Mouse (Mus musculus): Measurements from ENCODE around the gene Chd2. TPM values are rescaled to one million over a fixed set of nuclear protein-coding genes. Genes with fewer than 3 reads are reported as not detected.

Gene Chd2
- polyA plus RNA-seq, 1 experiment = 96.4 TPM

DNA sequence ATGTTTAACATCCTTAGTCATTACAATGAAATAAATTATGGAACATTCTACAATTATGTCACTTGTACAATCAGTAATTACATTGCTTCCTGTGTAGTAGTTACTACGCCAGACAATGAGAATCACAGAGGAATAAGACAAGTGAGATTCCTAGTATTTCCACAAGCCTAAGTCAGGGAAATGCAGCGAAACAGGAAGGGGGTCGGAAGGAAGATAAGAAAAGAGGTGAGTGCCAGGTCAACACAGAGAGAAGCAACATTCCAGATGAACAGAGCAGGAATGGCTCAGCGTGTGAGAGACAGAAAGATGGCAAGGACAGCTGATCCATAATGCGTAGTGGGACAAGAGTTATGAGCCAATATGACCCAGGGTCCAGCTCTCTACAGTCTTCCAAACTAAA, 52.4 kb downstream of the Chd2 start:
- WGBS = 96% methylated on average over 5 of the region's 5 CpGs
- TF ChIP-seq CTCF (IDR thresholded peaks at IDR 0.05; ENCODE audit: control insufficient read depth, insufficient read depth, low read length) (no peak), POLR2A (IDR thresholded peaks at IDR 0.05; ENCODE audit: borderline replicate concordance, control insufficient read depth, low read depth, low read length) (no peak)
- no peaks in the 10 kb centered on the region; the same call in 1 of the 2 replicates for H3K4me1 ChIP-seq (ENCODE audit: control insufficient read depth, insufficient read depth, low read length)
- no peak overlapping the region for H3K27ac ChIP-seq (ENCODE audit: control insufficient read depth, insufficient read depth, low read depth, low read length, poor library complexity)
- no peak overlapping the region for H3K4me3 ChIP-seq (replicated peaks; ENCODE audit: control insufficient read depth, low read depth, low read length)

DNA sequence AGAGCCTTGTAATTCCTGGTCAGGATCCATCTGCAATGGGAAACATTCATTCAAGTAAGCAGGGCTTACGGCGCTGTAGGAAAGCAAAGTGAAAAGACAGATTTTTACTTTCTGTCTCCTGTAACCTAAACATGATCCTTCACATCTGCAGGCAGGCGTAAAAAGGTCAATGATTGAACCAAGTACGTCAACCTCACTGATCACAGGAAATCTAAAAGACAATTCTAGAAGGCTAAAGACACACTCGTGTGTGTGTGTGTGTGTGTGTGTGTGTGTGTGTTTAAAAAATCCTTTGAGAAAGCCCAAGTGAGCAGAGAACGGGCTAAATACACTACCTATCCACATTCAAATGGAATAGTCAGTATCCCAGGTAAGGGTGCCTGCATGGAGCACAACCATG, 60.5 kb downstream of the Chd2 start:
- WGBS = 91% methylated on average over 6 of the region's 6 CpGs
- H3K4me3 ChIP-seq (replicated peaks; ENCODE audit: control insufficient read depth, low read depth, low read length) = no peak overlapping the region
- no peak for TF ChIP-seq POLR2A (IDR thresholded peaks at IDR 0.05; ENCODE audit: borderline replicate concordance, control insufficient read depth, low read depth, low read length)
- no peak for TF ChIP-seq CTCF (IDR thresholded peaks at IDR 0.05; ENCODE audit: control insufficient read depth, insufficient read depth, low read length)
- H3K27ac ChIP-seq (ENCODE audit: control insufficient read depth, insufficient read depth, low read depth, low read length, poor library complexity) = no peak overlapping the region
- H3K4me1 ChIP-seq (ENCODE audit: control insufficient read depth, insufficient read depth, low read length) = no peaks in the 10 kb centered on the region; the same call in 1 of the 2 replicates

DNA sequence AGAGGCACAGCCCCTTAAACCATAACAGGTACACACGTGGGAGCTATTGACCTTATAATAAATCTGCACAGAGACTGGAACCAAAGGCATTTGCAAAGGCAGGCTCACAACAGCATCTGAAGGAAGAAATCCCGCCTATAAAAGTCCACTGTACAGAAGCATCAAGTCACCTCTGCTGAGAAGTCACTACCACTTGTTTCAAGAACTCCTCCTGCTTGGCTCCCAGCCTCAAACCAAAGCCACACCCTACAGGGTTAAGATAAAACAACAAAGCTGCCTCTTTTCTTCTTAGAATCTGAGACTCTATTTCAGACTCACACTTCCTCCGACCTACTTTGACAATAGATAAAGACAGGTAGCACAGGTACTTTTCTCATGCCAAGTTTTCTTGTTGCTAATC, 62.1 kb downstream of the Chd2 start:
- no peak for TF ChIP-seq POLR2A (IDR thresholded peaks at IDR 0.05; ENCODE audit: borderline replicate concordance, control insufficient read depth, low read depth, low read length)
- TF ChIP-seq CTCF (IDR thresholded peaks at IDR 0.05; ENCODE audit: control insufficient read depth, insufficient read depth, low read length) = no peak
- H3K27ac ChIP-seq (ENCODE audit: control insufficient read depth, insufficient read depth, low read depth, low read length, poor library complexity) = no peak overlapping the region
- no peak overlapping the region for H3K4me3 ChIP-seq (replicated peaks; ENCODE audit: control insufficient read depth, low read depth, low read length)
- no peaks in the 10 kb centered on the region; the same call in 1 of the 2 replicates for H3K4me1 ChIP-seq (ENCODE audit: control insufficient read depth, insufficient read depth, low read length)
- WGBS = 70% methylated on average over 3 of the region's 3 CpGs

DNA sequence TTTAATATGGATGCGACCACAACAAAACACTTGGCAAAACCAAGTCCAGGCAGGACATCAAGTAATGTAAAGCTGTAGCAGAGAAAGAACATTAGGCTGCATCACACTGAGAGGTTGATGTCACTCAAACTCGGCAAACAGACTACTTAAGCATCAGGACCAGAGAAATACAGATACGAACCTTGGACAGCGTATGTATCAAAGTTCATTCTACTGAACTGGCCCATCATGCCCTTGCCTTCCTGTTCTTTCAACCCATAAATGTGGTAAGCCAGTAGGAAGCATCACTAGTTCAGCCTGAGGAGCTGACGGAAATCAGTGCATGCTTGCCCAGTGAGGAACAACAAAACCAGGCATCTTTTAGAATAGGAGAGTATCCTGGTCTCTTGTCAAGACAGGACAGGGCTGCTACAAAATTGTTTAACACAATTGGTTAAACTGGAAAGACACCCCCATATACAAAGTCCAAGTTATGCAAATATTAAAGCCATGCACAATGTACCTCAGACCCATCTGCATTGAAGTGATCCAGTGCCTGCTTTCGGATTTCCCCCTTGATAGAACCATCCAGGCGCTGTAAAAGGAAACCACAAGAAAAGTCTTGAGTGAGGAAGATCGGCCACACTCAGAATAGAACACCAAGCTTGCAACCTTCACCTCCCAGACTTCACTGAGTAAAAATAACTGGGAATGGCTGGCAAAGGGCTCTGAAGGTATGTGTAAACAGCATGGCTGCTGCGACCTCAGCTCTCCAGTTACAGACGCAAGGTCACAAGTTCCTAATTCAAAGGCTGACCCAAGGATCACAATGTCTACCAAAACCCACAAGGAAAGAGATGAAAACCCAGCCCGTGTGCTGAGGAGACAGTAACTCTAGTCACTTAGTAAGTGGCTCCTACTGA, 63.2 kb downstream of the Chd2 start:
- TF ChIP-seq CTCF (IDR thresholded peaks at IDR 0.05; ENCODE audit: control insufficient read depth, insufficient read depth, low read length) = no peak
- no peak for TF ChIP-seq POLR2A (IDR thresholded peaks at IDR 0.05; ENCODE audit: borderline replicate concordance, control insufficient read depth, low read depth, low read length)
- H3K27ac ChIP-seq (ENCODE audit: control insufficient read depth, insufficient read depth, low read depth, low read length, poor library complexity) = no peak overlapping the region
- 83% methylated on average over 11 of the region's 11 CpGs for WGBS

DNA sequence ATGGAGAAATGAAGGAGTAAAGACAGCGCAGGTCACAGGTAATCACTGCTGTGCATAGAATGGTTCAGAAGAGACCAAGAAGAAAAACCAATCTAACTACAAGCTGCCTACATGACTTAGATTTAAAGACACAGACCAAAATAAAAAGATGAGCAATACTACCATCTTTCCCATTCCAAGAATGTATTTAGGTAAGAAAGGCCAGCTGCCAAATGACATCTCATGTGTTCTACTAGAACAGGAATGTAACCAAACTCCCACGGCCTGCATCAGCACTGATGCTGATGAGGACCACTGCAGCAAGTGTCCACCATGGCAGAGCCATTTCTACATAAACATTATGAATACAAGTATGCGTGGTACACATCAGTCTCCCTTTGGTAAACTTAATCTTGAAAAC, 73.9 kb downstream of the Chd2 start:
- Histone ChIP-seq H3K27ac (ENCODE audit: control insufficient read depth, insufficient read depth, low read depth, low read length, poor library complexity) (no peak overlapping the region), H3K4me3 (replicated peaks; ENCODE audit: control insufficient read depth, low read depth, low read length) (no peak overlapping the region), H3K4me1 (ENCODE audit: control insufficient read depth, insufficient read depth, low read length) (no peaks in the 10 kb centered on the region)
- TF ChIP-seq CTCF (IDR thresholded peaks at IDR 0.05; ENCODE audit: control insufficient read depth, insufficient read depth, low read length) (no peak), POLR2A (IDR thresholded peaks at IDR 0.05; ENCODE audit: borderline replicate concordance, control insufficient read depth, low read depth, low read length) (no peak)
- WGBS = 89% methylated on average over 3 of the region's 3 CpGs

More for the DNA sequence above, 63.2 kb downstream of the Chd2 start:
- Histone ChIP-seq H3K4me3 (replicated peaks; ENCODE audit: control insufficient read depth, low read depth, low read length) (no peak overlapping the region), H3K4me1 (ENCODE audit: control insufficient read depth, insufficient read depth, low read length) (no peaks in the 10 kb centered on the region; the same call in 1 of the 2 replicates)

DNA sequence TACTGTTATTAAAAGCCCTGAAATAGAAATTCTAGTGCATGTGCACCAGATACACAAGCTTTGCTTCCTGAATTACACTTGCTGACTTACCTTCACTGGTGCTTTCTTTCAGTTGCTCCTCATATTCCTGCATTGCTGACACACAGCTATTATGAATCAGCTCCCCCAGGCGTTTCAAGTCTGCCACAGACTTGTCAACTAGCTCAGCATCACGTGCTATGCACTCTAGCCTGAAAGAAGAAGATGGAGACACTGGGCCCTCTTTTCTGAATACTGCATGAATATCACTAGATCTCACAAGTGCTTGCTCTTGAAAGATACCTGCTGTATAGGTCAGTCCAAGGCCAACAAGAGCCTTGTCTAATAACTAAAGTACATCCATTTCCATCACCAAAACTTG, 78.1 kb downstream of the Chd2 start:
- Histone ChIP-seq H3K4me1 (ENCODE audit: control insufficient read depth, insufficient read depth, low read length) (no peaks in the 10 kb centered on the region), H3K27ac (ENCODE audit: control insufficient read depth, insufficient read depth, low read depth, low read length, poor library complexity) (no peak overlapping the region), H3K4me3 (replicated peaks; ENCODE audit: control insufficient read depth, low read depth, low read length) (no peak overlapping the region)
- TF ChIP-seq CTCF (IDR thresholded peaks at IDR 0.05; ENCODE audit: control insufficient read depth, insufficient read depth, low read length) (no peak), POLR2A (IDR thresholded peaks at IDR 0.05; ENCODE audit: borderline replicate concordance, control insufficient read depth, low read depth, low read length) (no peak)
- WGBS = 91% methylated on average over 2 of the region's 2 CpGs

DNA sequence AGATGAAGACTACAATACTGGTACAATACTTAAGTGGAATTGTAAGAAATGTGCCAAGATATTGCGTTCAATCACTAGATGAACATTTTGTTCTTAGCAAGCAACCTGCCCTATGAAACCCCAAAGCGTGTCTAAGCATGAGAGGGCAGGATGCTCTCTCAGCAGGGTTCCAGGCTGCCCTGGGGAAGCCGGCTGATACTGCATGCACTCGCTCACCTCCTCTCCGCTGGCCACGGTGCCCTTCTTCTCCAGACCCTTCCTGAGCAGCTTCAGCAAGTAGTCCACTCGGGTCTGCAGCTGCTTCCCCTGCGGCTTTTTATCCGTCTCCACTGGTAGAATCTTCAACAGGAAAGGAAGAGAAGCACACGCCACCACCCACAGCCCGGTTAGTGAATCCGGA, 87.5 kb downstream of the Chd2 start:
- Histone ChIP-seq H3K27ac (ENCODE audit: control insufficient read depth, insufficient read depth, low read depth, low read length, poor library complexity) (no peak overlapping the region), H3K4me1 (ENCODE audit: control insufficient read depth, insufficient read depth, low read length) (no peaks in the 10 kb centered on the region), H3K4me3 (replicated peaks; ENCODE audit: control insufficient read depth, low read depth, low read length) (no peak overlapping the region)
- no peak for TF ChIP-seq CTCF (IDR thresholded peaks at IDR 0.05; ENCODE audit: control insufficient read depth, insufficient read depth, low read length)
- TF ChIP-seq POLR2A (IDR thresholded peaks at IDR 0.05; ENCODE audit: borderline replicate concordance, control insufficient read depth, low read depth, low read length) = no peak
- WGBS = 95% methylated on average over 12 of the region's 12 CpGs

DNA sequence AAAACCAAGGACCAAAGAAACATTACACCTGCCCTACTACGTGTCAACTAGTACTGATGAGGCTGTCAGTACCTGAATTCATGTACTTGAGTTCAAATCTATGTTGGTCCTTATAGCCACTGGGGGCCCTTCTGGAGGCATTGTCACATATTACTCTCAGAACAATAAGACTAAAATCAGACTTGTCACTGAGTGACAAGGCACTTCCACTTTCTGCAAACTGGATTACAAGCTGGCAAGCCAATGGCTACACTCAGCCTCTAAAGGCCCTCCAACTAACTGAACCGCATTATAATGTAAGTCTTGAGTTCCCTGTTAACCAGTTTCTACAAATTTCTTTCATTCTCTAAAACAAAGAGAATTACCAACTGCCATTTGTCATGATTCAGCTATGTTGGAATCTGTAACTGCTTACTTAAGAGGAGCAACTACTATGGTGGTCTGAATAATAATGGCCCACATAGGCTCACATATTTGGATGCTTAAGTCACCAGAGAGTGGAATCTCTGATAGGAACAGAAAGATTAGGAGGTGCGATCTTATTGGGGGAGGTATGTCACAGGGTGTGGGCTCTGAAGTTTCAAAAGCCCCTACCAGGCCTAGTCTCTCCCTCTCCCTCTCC, 89.3 kb downstream of the Chd2 start:
- Histone ChIP-seq H3K4me1 (ENCODE audit: control insufficient read depth, insufficient read depth, low read length) (no peaks in the 10 kb centered on the region), H3K4me3 (replicated peaks; ENCODE audit: control insufficient read depth, low read depth, low read length) (no peak overlapping the region), H3K27ac (ENCODE audit: control insufficient read depth, insufficient read depth, low read depth, low read length, poor library complexity) (no peak overlapping the region)
- WGBS = 87% methylated on average over 3 of the region's 3 CpGs
- TF ChIP-seq POLR2A (IDR thresholded peaks at IDR 0.05; ENCODE audit: borderline replicate concordance, control insufficient read depth, low read depth, low read length) (no peak), CTCF (IDR thresholded peaks at IDR 0.05; ENCODE audit: control insufficient read depth, insufficient read depth, low read length) (no peak)
